Mouse (Mus musculus) myocyte (in vitro differentiated cells): ENCODE data around the gene Slc3a2.

Source experiments
- CEBPB ChIP-seq: IDR thresholded peaks from 2 replicates; pipeline ENCODE4 v1.6.1; 2011; ENCODE audit warnings: mild to moderate bottlenecking, moderate library complexity; ENCODE audit not compliant: poor library complexity, insufficient read depth, severe bottlenecking
- E2F4 ChIP-seq: IDR thresholded peaks from one replicate; pipeline ENCODE4 v1.6.1; 2011; ENCODE audit warnings: mild to moderate bottlenecking, control low read depth, moderate library complexity; ENCODE audit not compliant: insufficient read depth
- MAX ChIP-seq: IDR thresholded peaks from one replicate; pipeline ENCODE4 v1.6.1; 2011; ENCODE audit warnings: low read depth, mild to moderate bottlenecking, control low read depth
- MYOD1 ChIP-seq, 3 experiments: IDR thresholded peaks; one replicate each; pipeline ENCODE4 v1.6.1; 2011; ENCODE audit warnings: control low read depth in 2 of 3, low read depth in 2 of 3, mild to moderate bottlenecking in 2 of 3, moderate library complexity in 1 of 3; ENCODE audit not compliant: insufficient read length in 2 of 3, control insufficient read depth in 1 of 3
- MYOG ChIP-seq, 3 experiments: IDR thresholded peaks; one replicate each; pipeline ENCODE4 v1.6.1; 2011; ENCODE audit warnings: control low read depth in 2 of 3, low read depth in 2 of 3, mild to moderate bottlenecking in 2 of 3; ENCODE audit not compliant: insufficient read length in 2 of 3, control insufficient read depth in 1 of 3, insufficient read depth in 1 of 3
- POLR2A ChIP-seq: IDR thresholded peaks from one replicate; pipeline ENCODE4 v1.6.1; 2011; ENCODE audit warnings: low read depth, mild to moderate bottlenecking, control low read depth, moderate library complexity; ENCODE audit not compliant: insufficient read length
- POLR2AphosphoS2 ChIP-seq: IDR thresholded peaks from one replicate; pipeline ENCODE4 v1.6.1; 2011; ENCODE audit warnings: low read depth, control low read depth; ENCODE audit not compliant: insufficient read length
- REST ChIP-seq: IDR thresholded peaks from one replicate; pipeline ENCODE4 v1.6.1; 2011; ENCODE audit warnings: mild to moderate bottlenecking, control low read depth, moderate library complexity; ENCODE audit not compliant: insufficient read depth, insufficient read length
- SRF ChIP-seq: IDR thresholded peaks from one replicate; pipeline ENCODE4 v1.6.1; 2011; ENCODE audit warnings: low read depth; ENCODE audit not compliant: control insufficient read depth, insufficient read length
- TCF12 ChIP-seq: IDR thresholded peaks from one replicate; pipeline ENCODE4 v1.6.1; 2011; ENCODE audit warnings: mild to moderate bottlenecking, control low read depth; ENCODE audit not compliant: poor library complexity, insufficient read depth, severe bottlenecking
- TCF3 ChIP-seq: IDR thresholded peaks from one replicate; pipeline ENCODE4 v1.6.1; 2011; ENCODE audit warnings: low read depth, control low read depth; ENCODE audit not compliant: insufficient read length
- USF1 ChIP-seq: IDR thresholded peaks from one replicate; pipeline ENCODE4 v1.6.1; 2011; ENCODE audit warnings: low read depth, mild to moderate bottlenecking, control low read depth, moderate library complexity

GRCm38 (mm10) chr19:8682996-8683395 is 40.2 kb downstream of the Slc3a2 start:
- TF ChIP-seq MYOG (IDR thresholded peaks at IDR 0.05; ENCODE audit: control insufficient read depth in 1 of 3, insufficient read depth in 1 of 3, insufficient read length in 2 of 3, low read depth in 2 of 3) (no peak), POLR2A (no peak), MAX (no peak), TCF12 (no peak), USF1 (no peak), TCF3 (no peak), E2F4 (no peak), MYOD1 (IDR thresholded peaks at IDR 0.05; ENCODE audit: control insufficient read depth in 1 of 3, insufficient read length in 2 of 3, low read depth in 2 of 3) (no peak), SRF (no peak), CEBPB (no peak), POLR2AphosphoS2 (no peak), REST (no peak)
